Mouse (Mus musculus): ENCODE measurements around the gene Cideb. TPM values are rescaled to one million over a fixed set of nuclear protein-coding genes. Genes with fewer than 3 reads are reported as not detected.
"Not testable (repeated sequence)": the region's sequence is repeated elsewhere in the genome, so short reads cannot be mapped to it uniquely, and the experiment has no call there.

Cideb gene
- total RNA-seq, 2 experiments from 2014 or later = not detected

DNA sequence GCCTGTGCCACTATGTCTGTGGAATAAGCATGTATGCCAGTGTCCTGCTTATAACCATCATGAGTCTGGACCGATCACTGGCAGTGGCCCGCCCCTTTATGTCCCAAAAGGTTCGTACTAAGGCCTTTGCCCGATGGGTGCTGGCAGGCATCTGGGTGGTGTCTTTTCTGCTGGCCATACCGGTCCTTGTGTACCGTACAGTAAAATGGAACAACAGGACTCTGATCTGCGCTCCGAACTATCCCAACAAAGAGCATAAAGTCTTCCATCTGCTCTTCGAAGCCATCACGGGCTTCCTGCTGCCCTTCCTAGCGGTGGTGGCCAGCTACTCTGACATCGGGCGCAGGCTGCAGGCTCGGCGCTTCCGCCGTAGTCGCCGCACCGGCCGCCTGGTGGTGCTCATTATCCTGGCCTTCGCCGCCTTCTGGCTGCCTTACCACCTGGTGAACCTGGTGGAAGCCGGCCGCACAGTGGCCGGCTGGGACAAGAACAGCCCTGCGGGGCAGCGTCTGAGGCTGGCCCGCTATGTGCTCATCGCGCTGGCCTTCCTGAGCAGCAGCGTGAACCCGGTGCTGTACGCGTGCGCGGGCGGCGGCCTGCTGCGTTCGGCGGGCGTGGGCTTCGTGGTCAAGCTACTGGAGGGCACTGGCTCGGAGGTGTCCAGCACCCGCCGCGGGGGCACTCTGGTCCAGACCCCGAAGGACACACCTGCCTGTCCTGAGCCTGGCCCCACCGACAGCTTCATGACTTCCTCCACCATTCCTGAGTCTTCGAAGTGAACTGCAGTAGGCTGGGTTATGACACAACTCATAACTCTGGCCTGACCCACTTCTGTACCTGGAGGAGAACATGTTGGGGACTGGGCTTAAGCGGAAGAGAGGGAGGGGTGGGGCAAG, 9.5 kb upstream of the Cideb start:
- peak; percentile 64 for DNase-seq
- intact Hi-C loops (cut with DNase I; ENCODE audit: low total_unique reads) = no loop called here

DNA sequence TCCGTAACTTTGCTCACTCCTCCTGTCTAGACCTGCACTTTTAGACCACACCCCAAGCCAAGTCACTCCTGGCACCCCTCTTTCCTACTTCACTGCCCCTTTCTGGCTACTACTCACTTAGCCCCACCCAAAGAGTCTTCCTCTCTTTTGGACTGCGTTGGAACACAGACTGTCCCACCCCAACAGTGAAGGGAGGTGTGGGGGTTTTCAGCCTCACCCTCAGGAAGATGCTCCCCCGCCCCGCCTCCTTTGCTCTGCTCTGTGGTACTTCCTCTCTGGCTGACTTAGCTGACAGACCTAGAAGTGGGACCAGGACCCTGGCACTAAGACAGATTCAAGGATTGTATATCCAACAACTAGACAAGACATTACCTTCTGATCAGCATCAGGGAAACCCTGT, 7.4 kb upstream of the Cideb start, which contains the start of gene Ltb4r1:
TSS of gene Ltb4r1 (plus strand) at position 267 of the 400 bp plus-strand sequence.
- no peak for DNase-seq
- intact Hi-C loops (cut with DNase I; ENCODE audit: low total_unique reads) = no loop called here

DNA sequence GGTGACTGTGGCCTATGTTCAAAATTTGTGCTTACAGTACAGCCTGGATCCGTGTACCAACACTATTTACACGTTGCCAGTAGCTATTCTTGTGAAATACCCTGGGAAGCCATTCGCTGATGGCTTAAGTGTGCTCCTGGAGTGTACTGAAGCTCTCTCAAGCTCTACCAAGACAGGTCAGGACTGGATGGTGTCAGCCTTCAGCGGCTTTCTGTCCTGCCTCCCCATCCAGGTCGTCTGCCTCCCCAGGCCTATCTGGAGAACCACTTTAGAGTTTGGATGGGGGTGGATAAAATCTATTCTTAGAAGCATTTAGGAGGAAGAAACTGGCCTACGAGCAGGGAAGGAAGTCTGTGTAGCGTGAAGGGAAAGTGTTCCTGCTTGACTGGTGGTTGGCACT, 4.9 kb upstream of the Cideb start:
- intact Hi-C loops (cut with DNase I; ENCODE audit: low total_unique reads) = no loop called here
- no peak for DNase-seq

DNA sequence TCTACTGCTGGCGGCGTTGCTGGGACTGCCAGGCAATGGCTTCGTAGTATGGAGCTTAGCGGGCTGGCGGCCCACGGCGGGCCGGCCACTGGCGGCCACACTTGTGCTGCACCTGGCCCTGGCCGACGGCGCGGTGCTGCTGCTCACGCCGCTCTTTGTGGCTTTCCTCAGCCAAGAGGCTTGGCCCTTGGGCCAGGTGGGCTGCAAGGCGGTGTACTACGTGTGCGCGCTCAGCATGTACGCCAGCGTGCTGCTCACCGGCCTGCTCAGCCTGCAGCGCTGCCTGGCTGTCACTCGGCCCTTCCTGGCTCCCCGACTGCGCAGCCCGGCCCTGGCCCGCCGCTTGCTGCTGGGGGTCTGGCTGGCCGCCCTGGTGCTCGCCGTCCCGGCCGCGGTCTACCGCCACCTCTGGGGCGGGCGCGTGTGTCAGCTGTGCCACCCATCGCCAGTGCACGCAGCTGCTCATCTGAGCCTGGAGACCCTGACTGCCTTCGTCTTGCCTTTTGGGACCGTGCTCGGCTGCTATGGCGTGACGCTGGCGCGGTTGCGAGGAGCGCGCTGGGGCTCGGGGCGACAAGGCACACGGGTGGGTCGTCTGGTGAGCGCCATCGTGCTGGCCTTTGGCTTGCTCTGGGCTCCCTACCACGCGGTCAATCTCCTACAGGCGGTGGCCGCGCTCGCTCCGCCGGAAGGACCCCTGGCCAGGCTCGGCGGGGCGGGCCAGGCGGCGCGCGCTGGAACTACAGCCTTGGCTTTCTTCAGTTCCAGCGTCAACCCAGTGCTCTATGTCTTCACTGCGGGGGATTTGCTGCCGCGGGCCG, 4.0 kb upstream of the Cideb start:
- intact Hi-C loops (cut with DNase I; ENCODE audit: low total_unique reads) = no loop called here
- DNase-seq = peak; percentile 71

DNA sequence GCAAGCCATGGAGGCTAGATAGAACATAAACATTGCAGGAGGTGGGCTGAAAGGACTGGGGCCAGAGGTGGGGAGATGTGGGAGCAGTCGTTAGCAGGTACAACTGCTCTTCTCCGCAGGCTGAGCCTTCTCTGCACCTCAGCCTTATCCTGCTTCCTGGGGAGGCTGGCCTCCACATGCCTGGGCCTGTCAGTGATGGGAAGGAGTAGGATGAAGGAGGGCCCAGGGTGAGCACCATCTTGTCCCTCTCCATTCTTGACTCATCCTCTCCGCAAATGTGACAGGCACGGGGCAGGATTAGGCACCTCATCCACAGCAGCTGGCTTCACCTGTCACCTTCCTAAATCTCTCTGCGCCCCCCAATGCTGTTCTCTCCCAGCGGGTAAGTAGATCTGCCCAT, 2.9 kb upstream of the Cideb start, which contains the start of gene Ltb4r2:
TSS of gene Ltb4r2 (plus strand) at position 266 of the 400 bp plus-strand sequence.
- intact Hi-C loops (cut with DNase I; ENCODE audit: low total_unique reads) = no loop called here
- DNase-seq = no peak

DNA sequence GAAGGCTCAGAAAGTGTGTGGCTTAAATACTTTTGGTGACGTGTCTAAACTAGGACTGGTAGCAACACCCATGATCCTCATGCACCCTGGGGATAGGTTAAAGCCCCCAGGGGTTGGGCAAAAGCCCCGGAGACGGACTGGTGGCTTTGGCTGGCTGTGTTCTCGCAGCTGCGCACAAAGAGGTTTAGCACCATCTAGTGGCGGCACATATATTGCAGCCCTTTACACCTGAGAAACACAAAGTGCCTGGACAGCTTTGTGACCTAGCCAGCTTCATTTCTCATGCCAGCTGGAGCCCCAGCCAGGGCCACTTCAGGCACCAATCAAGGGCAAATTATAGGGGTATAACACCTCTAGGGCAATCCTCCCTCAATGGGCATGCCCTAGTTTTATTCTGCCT, 1.9 kb upstream of the Cideb start:
- intact Hi-C loops (cut with DNase I; ENCODE audit: low total_unique reads) = not testable (repeated sequence)
- DNase-seq = peak; percentile 77

DNA sequence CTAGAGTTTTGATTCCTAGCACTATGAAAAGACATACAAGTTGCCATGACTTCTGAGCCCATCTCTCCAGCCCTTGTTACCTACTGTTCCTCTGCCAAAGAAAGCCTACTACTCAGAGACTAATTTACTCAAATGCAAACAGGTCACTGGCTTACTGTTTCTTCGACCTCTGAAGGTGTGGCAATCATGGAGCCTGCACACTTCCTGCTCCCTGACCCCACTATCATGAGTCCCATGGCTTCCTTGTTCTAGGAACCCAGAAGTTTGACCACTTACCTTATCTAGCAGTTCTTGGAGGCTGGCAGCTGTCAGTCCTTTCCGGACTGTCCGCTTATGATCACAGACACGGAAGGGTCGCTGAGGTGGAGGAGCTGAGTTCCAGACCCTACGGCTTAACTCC, 692 bp downstream of the Cideb start:
- intact Hi-C loops (cut with DNase I; ENCODE audit: low total_unique reads) = no loop called here

DNA sequence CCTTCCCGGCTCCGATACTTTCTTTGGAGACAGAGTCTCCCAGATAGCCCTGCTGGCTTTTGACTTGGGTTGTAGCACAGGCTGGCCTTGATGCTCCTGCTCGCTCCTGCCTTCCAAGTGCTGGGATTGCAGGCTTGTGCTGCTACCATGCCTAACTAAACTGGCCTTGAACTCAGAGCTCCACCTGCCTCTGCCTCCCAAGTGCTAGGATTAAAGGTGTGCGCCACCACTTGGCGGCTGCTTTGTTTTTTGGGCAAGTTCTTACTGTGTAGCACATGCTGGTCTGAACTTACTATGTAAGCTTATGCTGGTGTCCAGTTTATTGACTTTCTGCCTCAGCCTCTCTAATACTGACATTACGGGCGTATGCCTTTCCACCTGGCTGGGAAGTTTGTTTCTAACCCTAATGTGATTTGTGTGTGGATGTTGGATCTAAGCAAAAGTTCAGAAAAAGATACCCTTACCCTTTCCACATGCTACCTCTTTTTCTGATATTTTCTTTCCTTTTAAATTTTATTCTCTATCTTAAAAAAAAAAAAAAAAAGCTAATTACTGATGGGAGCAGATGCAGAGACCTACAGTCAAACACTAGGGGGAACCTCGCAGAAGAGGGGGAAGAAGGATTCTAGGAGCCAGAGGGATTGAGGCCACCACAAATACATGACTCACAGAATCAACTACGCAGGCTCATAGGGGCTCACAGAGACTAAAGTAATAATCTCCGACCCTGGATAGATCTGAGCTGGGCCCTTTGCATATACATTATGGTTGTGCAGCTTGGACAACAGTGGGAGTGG, 11.0 kb downstream of the Cideb start:
- intact Hi-C loops (cut with DNase I; ENCODE audit: low total_unique reads) = loop anchor here (10.0 kb wide), 1 partner anchor 252 kb away; the partner anchor contains the start of gene Carmil3
- no peak for DNase-seq

More for the DNA sequence above, 692 bp downstream of the Cideb start:
- DNase-seq = no peak

DNA sequence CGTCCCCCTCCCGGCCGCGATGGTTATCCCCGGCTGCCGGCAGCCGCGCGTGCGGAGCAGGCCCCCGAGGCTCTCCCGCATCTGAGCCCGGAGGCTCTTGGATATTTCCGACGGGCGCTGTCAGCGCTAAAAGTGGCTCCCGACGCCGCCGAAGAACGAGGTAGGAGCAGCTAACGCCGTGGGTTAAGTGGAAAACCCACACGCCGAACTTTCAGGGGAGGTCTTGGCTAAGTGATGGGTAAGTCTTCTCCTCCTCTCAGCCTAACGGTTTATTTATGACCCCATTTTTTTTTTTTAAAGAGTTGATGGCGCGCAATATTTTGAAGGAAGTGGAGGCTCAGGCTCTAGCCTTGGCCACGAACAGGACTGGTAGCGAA, 12.4 kb downstream of the Cideb start:
- intact Hi-C loops (cut with DNase I; ENCODE audit: low total_unique reads) = loop anchor here (10.0 kb wide), 1 partner anchor 251 kb away; the partner anchor contains the start of gene Carmil3
- DNase-seq = no peak

DNA sequence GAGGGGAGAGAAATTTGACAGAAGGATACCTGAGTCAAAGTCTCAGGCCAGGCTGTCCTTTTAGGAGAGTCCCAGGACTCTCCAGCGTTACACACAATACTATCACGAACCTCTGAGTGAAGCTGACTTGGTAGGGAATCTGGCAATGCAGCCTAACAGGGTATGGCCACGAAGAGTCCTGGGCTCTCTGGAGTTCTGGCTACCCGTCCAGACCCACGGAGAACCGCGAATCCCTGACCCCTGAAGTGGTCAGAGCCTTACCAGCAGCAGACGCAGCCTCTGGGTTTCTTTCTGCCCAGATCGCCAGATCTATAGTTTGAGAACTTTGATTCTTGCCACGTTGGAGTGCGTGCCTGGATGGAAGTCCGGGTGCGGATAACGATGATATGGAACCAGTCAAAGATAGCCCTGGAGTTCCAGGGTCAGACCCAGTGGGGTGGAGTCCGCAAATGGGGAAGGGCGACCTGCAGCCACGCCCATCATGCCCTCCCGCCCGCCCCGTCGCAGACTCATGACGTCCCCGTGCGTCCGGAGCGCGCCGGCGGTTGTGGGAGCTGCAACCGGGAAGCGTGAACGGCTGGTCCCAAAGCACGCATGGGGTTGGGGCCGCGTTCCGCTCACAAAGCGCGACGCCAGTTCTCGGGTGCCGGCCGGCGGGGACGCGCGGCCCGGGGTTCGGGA, 12.9 kb downstream of the Cideb start, which contains the start of the genes Dhrs1 and Nop9:
TSS of gene Dhrs1 (minus strand) at position 511 of the 681 bp plus-strand sequence.
TSS of gene Nop9 (plus strand) at position 514 of the 681 bp plus-strand sequence.
- peak; percentile 89 for DNase-seq
- intact Hi-C loops (cut with DNase I; ENCODE audit: low total_unique reads) = loop anchor here (10.0 kb wide), 1 partner anchor 251 kb away; the partner anchor contains the start of gene Carmil3

DNA sequence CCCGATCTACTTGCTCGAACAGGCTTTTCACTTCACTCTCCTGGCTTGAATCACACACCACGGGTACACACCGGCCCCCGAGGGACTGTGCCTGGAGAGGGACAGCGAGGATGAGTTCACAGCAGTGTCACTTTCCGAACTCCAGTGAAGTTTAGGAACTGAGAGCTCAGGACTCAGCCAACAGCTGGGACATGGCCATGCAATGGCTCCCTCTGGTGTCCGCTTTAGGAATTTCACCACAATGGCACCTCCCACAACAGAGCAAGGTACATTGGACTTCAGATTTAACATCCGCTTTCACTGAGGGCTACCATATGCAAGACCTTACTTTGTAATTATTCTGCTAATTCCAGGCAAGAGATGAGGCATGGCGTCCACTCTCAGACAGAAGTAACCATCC, 14.5 kb downstream of the Cideb start:
- intact Hi-C loops (cut with DNase I; ENCODE audit: low total_unique reads) = loop anchor here (5.0 to 10.0 kb wide), 2 partner anchors 61 to 249 kb away; partner anchors contain the start of genes Carmil3 and Tinf2
- DNase-seq = peak; percentile 80

DNA sequence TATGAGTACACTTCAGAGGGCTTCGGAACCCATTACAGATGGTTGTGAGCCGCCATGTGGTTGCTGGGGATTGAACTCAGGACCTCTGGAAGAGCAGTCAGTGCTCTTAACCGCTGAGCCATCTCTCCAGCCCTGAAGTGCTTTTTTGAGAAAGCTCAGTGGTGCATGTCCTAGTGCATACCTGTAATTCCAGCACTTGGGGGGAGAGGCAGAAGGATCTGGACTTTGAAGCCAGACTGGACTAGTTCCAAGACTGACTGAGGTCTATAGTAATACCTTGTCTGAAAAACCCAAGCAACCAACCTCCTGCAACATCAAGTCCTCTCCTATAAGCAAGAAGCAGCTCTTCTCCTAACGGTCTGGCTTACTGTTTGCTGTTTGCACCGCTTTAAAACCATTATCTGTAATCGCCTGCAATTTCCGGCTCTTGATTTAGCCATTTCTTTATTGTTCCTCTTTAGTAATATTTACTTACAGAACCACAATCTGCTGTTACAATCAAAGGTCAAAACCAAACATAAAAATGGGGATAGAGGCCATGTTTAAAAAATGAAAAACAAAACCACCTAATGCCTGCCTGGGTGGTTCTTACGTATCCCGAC, 21.1 kb downstream of the Cideb start:
- intact Hi-C loops (cut with DNase I; ENCODE audit: low total_unique reads) = no loop called here
- DNase-seq = no peak

DNA sequence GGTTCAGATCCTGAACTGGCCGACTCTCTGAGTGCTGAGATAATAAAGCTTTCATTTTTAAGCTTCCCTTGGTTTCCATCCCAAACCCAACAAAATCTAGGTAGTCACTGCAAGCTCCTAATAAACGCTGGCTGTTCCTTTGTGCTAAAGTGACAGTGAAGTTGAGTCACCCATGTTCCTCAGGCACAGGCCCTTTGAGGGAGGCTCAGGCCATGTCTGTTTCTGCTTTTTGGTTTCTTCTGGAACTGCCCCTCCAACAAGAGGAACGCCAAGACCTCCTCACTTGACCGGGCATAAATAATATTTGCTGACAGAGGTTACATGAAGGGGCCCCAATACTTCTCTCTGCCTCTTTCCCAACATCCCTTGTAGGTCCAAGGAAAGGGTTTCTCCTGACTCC, 22.5 kb downstream of the Cideb start:
- intact Hi-C loops (cut with DNase I; ENCODE audit: low total_unique reads) = no loop called here
- no peak for DNase-seq

DNA sequence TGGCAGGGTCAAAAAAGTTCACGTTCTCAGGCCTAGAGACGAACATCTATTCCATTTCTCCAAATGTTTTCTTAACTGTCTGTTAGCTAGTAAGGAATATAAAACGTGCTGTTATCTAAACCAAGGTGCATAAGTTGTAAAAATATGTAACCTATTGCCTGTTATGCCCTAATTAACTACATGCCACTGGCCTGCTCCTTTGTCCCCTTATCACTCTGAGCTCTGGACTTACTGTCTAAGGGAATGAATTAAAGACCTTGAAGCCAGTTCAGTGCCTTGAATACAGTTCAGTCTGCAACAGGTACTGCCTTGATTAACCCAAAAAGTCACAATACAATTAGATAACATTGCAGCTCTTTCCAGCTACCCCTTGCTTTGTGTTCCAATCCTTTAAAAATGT, 22.9 kb downstream of the Cideb start:
- no peak for DNase-seq
- intact Hi-C loops (cut with DNase I; ENCODE audit: low total_unique reads) = no loop called here

DNA sequence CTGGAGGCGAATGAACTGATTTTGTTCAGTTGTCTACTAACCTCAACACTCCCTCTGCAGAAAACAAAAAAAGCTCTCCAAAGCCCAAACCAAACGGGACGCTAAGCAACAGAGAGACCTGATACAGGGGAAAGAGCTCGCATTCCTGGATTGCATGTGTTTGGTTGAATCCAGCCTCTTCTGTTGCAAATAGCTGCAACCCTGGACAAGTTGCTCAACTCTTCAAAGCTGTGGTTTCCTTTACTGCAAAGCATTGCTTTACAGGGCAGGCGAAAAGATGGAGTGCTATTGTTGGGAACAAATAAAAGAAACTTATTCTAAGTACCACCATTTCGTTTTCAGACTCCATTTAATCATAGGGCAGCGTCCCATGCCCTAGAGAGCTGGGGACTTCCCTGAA, 23.4 kb downstream of the Cideb start:
- intact Hi-C loops (cut with DNase I; ENCODE audit: low total_unique reads) = no loop called here
- DNase-seq = no peak

DNA sequence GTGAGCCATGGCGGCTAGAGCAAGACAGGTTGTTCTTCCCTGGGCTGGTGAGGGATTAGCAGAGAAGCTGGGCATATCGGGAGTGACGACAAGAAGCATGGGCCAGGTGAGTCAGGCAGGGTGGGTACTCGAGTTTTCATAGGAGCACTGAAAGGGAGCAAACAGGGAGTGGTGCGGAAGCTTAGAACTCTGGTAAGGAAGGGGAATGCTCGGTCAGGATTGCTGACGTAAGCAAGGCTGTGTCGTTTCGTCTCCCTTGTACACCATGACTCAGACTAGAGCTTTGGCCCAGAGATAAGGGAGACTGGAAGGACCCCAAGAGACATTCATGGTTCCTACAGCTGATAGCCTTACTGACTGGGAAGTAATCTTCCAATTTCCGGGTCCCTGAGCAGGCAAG, 24.4 kb downstream of the Cideb start:
- no peak for DNase-seq
- intact Hi-C loops (cut with DNase I; ENCODE audit: low total_unique reads) = no loop called here

DNA sequence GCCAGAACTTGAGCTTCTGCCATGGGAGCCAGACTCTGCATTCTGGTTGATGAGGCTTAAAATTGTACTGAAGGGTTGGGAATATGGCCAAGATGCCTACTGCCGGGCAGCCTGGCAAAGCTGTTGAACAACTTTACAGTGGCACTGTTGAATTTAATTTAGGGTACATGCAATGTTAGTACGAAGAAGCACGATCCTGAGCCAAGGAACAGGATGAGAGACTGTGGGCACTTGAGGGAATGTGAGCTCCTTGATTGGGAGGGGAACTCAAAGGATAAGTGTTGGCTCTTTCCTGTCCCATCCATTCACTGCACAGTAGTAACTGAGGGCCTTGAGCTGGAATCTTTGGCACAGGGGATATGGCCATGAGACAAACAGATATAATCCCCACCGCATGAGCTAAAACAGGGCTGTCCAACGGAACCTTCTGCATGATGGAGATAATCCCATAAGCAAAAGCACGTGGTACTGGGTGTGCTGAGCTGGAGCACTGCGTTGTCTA, 27.7 kb downstream of the Cideb start:
- intact Hi-C loops (cut with DNase I; ENCODE audit: low total_unique reads) = no loop called here
- no peak for DNase-seq

DNA sequence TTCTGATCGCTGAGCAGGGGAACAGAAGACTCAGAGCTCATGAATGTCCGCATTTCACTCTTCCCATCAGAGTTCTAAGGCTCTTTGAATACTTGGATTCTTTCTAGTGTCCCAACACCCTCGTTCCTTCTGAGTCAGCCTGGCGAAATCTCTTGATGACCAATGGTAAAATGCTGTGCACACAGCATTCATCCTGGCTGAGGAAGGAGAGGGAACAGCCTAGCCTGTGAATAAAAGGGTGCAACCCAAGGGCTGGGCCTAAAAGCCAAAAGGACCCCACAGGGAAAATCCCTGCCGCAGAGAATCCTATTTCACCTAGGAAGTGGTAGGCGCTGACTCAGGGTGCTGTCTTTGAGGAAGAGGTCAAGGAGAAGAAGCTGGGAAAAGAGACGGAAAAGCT, 28.1 kb downstream of the Cideb start:
- intact Hi-C loops (cut with DNase I; ENCODE audit: low total_unique reads) = no loop called here
- DNase-seq = no peak
